Mouse (Mus musculus) E14TG2a.4 (cell line): ENCODE measurements around the gene Clcnka.

ENCODE experiments used
- H3K27me3 ChIP-seq: 2 replicates; pipeline ENCODE4 v1.6.1; 2014; ENCODE audit warnings: low read length, control low read depth; ENCODE audit not compliant: insufficient read depth
- H3K36me3 ChIP-seq: 2 replicates; pipeline ENCODE4 v1.6.1; 2014; ENCODE audit warnings: low read length, control low read depth; ENCODE audit not compliant: insufficient read depth
- H3K4me1 ChIP-seq: replicated peaks from 2 replicates; pipeline ENCODE4 v1.6.1; 2014; ENCODE audit warnings: low read depth, low read length, control low read depth
- H3K4me3 ChIP-seq: replicated peaks from 2 replicates; pipeline ENCODE4 v1.5.1; 2014; ENCODE audit warnings: mild to moderate bottlenecking, low read length
- H3K9me3 ChIP-seq: 2 replicates; pipeline ENCODE4 v1.6.1; 2014; ENCODE audit warnings: low read length, control low read depth
- CTCF ChIP-seq: conservative IDR thresholded peaks from 2 replicates; pipeline ENCODE4 v1.5.1; 2014; ENCODE audit warnings: low read length
- NANOG ChIP-seq: IDR thresholded peaks from 2 replicates; pipeline ENCODE4 v1.6.1; 2014; ENCODE audit warnings: borderline replicate concordance, low read length, mixed read lengths
- POU5F1 ChIP-seq: IDR thresholded peaks from 2 replicates; pipeline ENCODE4 v1.6.1; 2014; ENCODE audit warnings: low read length, borderline replicate concordance

Gene Clcnka

GRCm38 (mm10) chr4:141433191-141433590 is 34.7 kb upstream of the Clcnka start:
- Histone ChIP-seq H3K36me3 (no peaks in the 10 kb centered on the region), H3K4me3 (peak overlapping the region; percentile 52), H3K27me3 (no peaks in the 10 kb centered on the region), H3K4me1 (peaks cover 23% of the 10 kb centered on the region), H3K9me3 (no peaks in the 10 kb centered on the region)
- TF ChIP-seq NANOG (no peak), POU5F1 (no peak), CTCF (no peak)

DNA sequence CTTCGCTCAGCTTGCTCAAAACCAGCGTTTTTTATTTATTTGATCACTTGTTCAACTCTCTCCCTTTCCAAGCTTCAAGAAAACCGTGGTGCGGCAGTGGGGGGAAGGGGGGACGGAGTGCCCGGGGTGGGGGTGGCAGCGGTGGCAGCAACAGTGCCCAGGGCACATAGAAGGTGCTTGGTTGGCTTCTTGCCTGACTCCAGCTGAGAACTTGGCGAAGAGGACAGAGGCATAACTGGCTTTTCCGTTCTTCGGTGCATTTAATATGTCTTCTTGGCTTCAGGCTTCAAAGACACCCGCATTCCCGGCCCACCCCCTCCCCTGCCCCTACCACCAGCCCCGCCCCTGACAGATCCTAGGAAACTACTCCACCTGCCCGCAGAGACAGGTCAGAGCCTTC is 34.1 kb upstream of the Clcnka start:
- TF ChIP-seq CTCF (no peak), POU5F1 (no peak), NANOG (no peak)

GRCm38 (mm10) chr4:141430997-141431396 is 32.5 kb upstream of the Clcnka start:
- Histone ChIP-seq H3K27me3 (no peaks in the 10 kb centered on the region), H3K9me3 (no peaks in the 10 kb centered on the region), H3K36me3 (no peaks in the 10 kb centered on the region), H3K4me1 (peaks cover 39% of the 10 kb centered on the region), H3K4me3 (no peak overlapping the region)
- TF ChIP-seq POU5F1 (no peak), CTCF (no peak), NANOG (no peak)

More for the DNA sequence above, 34.1 kb upstream of the Clcnka start:
- Histone ChIP-seq H3K36me3 (no peaks in the 10 kb centered on the region), H3K4me1 (peaks cover 26% of the 10 kb centered on the region), H3K4me3 (0 out of 2 replicates have a peak overlapping the region, but pooled peaks have one; percentile 52), H3K27me3 (no peaks in the 10 kb centered on the region), H3K9me3 (no peaks in the 10 kb centered on the region)

DNA sequence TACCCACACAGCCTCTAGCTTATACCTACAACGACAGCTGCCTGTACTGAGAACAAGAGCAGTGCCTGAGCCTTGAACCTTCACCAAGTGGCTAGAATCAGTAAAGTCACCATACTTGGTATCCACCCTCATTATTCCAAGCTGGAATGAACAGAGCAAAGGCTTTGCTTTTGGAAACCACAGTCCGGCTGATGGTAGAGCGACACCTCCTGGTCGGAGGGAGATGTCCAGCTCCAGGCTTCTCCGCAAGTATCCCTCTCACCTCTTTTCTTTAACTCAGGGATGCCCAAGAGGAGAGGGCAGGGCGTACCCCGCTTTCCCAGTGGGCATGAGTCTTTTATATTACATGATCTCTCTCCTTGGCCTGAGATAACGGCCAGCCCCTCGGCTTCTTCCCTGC is 31.3 kb upstream of the Clcnka start:
- H3K4me3 ChIP-seq: no peak overlapping the region
- no peaks in the 10 kb centered on the region for H3K9me3 ChIP-seq
- H3K27me3 ChIP-seq: no peaks in the 10 kb centered on the region
- no peaks in the 10 kb centered on the region for H3K36me3 ChIP-seq
- H3K4me1 ChIP-seq: peaks cover 41% of the 10 kb centered on the region
- TF ChIP-seq POU5F1 (no peak), CTCF (peak; percentile 33)

DNA sequence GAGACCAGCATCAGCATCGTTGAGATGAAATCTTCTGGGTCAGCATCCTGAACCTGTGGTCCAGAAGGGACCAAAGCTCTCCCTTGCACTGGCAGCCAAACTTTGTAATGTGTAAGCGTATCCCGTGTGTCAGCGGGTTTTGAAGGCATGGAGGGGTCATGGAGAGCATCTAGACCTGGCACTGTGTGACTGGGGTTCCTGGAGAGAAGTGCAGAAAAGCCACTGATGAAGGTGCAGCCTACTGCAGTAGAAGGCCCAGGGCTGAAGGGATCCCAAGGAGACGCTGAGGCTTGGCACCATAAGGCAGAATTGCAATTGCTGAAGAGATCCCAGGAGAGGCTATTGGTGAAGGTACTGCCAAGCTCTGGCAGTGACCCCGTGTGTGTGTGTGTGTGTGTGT is 30.9 kb upstream of the Clcnka start:
- TF ChIP-seq CTCF: no peak
- no peak for TF ChIP-seq NANOG
- no peak for TF ChIP-seq POU5F1
- H3K36me3 ChIP-seq: no peaks in the 10 kb centered on the region
- H3K9me3 ChIP-seq: no peaks in the 10 kb centered on the region
- H3K4me3 ChIP-seq: no peak overlapping the region
- peaks cover 43% of the 10 kb centered on the region for H3K4me1 ChIP-seq
- no peaks in the 10 kb centered on the region for H3K27me3 ChIP-seq

DNA sequence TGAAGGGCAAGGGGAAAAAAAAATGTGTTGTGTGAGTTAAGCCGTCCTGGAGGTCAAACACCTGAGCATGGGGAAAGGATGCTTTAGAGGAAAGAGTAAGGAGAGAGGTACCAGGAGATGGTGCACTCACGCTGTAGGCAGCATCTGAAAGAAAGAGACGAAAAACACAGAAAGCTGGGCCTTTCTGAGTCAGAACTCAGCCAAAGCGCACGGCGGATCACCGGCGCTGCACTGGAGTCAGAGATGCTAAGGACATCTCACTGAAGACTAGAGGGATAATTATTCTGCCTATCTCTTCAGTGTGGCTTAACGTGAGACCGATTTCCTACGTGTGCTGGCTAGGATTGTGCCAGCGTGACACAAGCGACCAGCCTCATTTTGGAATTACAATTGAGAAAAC is 29.4 kb upstream of the Clcnka start:
- peaks cover 2% of the 10 kb centered on the region; the same call in 1 of the 2 replicates for H3K27me3 ChIP-seq

GRCm38 (mm10) chr4:141426796-141427745 is 28.5 kb upstream of the Clcnka start:
- peak overlapping the region; percentile 37; the same call in 1 of the 2 replicates for H3K4me3 ChIP-seq
- no peaks in the 10 kb centered on the region for H3K36me3 ChIP-seq
- no peak for TF ChIP-seq CTCF
- no peak for TF ChIP-seq POU5F1
- TF ChIP-seq NANOG: no peak
- H3K27me3 ChIP-seq: peaks cover 11% of the 10 kb centered on the region
- no peaks in the 10 kb centered on the region for H3K9me3 ChIP-seq
- peaks cover 34% of the 10 kb centered on the region for H3K4me1 ChIP-seq

More for the DNA sequence above, 29.4 kb upstream of the Clcnka start:
- TF ChIP-seq POU5F1 (no peak), NANOG (no peak), CTCF (no peak)
- Histone ChIP-seq H3K36me3 (no peaks in the 10 kb centered on the region), H3K9me3 (no peaks in the 10 kb centered on the region), H3K4me3 (no peak overlapping the region), H3K4me1 (peaks cover 37% of the 10 kb centered on the region)

DNA sequence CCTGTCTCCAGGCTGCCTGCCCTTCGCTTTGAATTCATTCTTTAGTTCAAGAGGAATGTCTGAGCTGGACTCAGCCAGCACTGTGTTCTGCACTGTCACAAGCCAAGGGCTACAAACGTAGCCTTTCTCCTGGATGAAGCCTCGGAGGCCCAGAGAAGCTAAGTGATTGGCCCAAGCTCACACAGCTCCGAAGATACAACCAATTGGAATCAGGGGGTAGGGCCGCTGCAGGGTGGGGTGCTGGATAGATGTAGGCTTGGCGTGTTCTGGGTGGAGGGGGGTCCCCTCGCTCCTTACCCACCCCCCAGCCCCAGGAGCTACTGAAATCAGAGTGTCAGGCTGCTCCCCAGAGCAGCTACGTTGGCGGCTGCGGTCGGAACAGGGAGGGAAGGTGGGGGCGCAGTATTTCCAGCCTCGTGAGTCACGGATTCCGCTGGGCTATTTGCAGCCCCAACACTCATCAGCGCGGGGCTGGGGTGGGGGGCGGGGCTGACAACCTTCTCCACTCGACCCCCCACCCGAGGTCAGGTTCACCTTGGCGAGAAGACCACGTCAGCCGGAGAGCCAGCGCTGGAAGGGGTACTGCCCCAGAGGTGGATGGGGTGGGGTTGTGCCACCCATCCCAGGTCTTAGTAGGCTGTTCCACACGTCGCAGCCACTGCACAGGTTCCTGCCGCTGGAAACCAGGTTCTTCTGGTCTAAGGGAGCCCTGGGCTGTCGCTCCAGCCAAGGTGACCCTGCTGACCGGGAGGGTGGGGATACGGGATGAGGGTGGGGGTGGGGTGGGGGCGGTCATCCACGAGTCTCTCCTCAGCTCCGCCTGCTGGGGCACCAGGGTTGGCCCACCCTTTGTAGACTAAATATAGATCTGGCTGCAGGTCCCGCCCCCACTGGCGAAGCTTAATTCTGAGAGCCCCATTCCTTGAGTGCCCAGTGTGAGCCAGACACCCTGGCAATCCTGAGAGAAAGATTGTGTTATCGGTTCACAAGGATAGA is 27.3 kb upstream of the Clcnka start:
- no peak for TF ChIP-seq POU5F1
- TF ChIP-seq CTCF: no peak
- no peak for TF ChIP-seq NANOG
- Histone ChIP-seq H3K4me1 (peaks cover 44% of the 10 kb centered on the region), H3K4me3 (peak overlapping the region; percentile 68), H3K36me3 (no peaks in the 10 kb centered on the region), H3K27me3 (peaks cover 23% of the 10 kb centered on the region), H3K9me3 (no peaks in the 10 kb centered on the region)
